Mouse (Mus musculus): ENCODE measurements around the gene Il12rb1. TPM values are rescaled to one million over a fixed set of nuclear protein-coding genes. Genes with fewer than 3 reads are reported as not detected.

Gene Il12rb1
- polyA plus RNA-seq, 1 experiment from 2014 or later, result not detected

DNA sequence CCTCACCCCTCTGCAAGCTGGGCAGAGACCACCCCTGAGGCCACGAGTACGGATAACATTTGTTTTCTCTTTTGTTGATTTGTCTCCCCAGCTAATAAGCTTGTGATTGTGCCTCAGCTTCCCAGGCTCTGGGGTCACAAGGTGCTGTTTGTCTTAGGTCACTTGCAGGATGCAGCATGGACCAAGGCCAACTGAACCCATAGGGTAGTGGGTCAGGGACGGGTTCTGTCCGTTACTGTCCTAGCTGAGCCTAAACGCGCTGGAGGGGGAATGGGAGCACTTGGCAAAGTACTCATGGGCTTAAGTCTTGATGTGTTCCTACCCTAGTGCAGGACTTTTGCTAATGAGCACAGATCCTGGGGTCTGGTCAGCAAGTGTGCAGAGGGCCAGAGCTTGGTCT lies 40.7 kb upstream of the Il12rb1 start:
- H3K36me3 ChIP-seq (replicated peaks), result peaks cover 44% of the 10 kb centered on the region
- ATAC-seq (ENCODE audit: low FRiP score), result no peak
- WGBS, result 82% methylated on average over 6 of the region's 6 CpGs
- H3K27me3 ChIP-seq, result peaks cover 22% of the 10 kb centered on the region
- peaks cover 28% of the 10 kb centered on the region for H3K4me1 ChIP-seq
- H3K4me2 ChIP-seq, result no peak overlapping the region
- H3K9ac ChIP-seq, result no peak overlapping the region
- no peak overlapping the region for H3K4me3 ChIP-seq (replicated peaks)
- no peaks in the 10 kb centered on the region for H3K9me3 ChIP-seq
- no peak overlapping the region for H3K27ac ChIP-seq

- peaks cover 52% of the 10 kb centered on the region for H3K36me3 ChIP-seq (replicated peaks)
- peaks cover 34% of the 10 kb centered on the region for H3K4me1 ChIP-seq
Measured at GRCm38 (mm10) chr8:70768231-70768776, 39.9 kb upstream of the Il12rb1 start.

GRCm38 (mm10) chr8:70768956-70769355 lies 39.3 kb upstream of the Il12rb1 start:
- H3K27ac ChIP-seq, result no peak overlapping the region
- H3K9me3 ChIP-seq, result no peaks in the 10 kb centered on the region
- WGBS, result 85% methylated on average over 16 of the region's 16 CpGs
- peaks cover 22% of the 10 kb centered on the region for H3K27me3 ChIP-seq
- H3K36me3 ChIP-seq (replicated peaks), result peaks cover 59% of the 10 kb centered on the region
- peaks cover 39% of the 10 kb centered on the region for H3K4me1 ChIP-seq
- H3K9ac ChIP-seq, result no peak overlapping the region
- ATAC-seq (ENCODE audit: low FRiP score), result peak; percentile 12
- no peak overlapping the region for H3K4me3 ChIP-seq (replicated peaks)
- H3K4me2 ChIP-seq, result no peak overlapping the region

More at GRCm38 (mm10) chr8:70768231-70768776, 39.9 kb upstream of the Il12rb1 start:
- Histone ChIP-seq H3K4me3 (replicated peaks) (no peak overlapping the region), H3K27ac (no peak overlapping the region), H3K27me3 (peaks cover 22% of the 10 kb centered on the region), H3K9me3 (no peaks in the 10 kb centered on the region), H3K4me2 (no peak overlapping the region), H3K9ac (no peak overlapping the region)
- 94% methylated on average over 32 of the region's 32 CpGs for WGBS
- no peak for ATAC-seq (ENCODE audit: low FRiP score)

- Histone ChIP-seq H3K4me1 (peaks cover 43% of the 10 kb centered on the region), H3K4me2 (no peak overlapping the region), H3K27ac (no peak overlapping the region), H3K36me3 (replicated peaks) (peaks cover 63% of the 10 kb centered on the region), H3K9me3 (no peaks in the 10 kb centered on the region), H3K9ac (no peak overlapping the region), H3K4me3 (replicated peaks) (no peak overlapping the region), H3K27me3 (peaks cover 22% of the 10 kb centered on the region)
- 7% methylated on average over 26 of the region's 26 CpGs for WGBS
- ATAC-seq (ENCODE audit: low FRiP score), result peak; percentile 78
Measured at GRCm38 (mm10) chr8:70769359-70769758, 38.9 kb upstream of the Il12rb1 start.

DNA sequence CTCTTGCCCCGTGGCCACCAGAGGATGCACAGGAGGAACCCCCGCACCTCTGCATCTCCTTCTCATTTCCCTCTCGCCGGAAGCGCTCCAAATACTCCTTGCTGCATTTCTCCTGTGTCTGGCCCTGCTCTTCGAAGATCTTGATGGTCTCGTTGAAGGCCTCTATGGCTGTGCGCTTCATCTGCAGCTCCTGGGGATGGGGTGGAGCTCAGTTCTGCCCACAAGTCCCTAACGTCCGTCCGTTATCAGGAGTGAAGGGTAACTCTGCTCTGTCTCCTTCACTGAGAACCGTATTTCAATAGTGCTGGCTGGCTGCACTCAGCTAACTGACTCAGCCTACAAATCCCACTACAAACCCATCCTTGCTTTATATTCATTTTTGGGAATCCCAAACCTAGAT lies 38.4 kb upstream of the Il12rb1 start:
- Histone ChIP-seq H3K9me3 (no peaks in the 10 kb centered on the region), H3K4me2 (no peak overlapping the region), H3K4me3 (replicated peaks) (no peak overlapping the region), H3K4me1 (peaks cover 48% of the 10 kb centered on the region), H3K9ac (no peak overlapping the region), H3K27ac (no peak overlapping the region), H3K27me3 (peaks cover 22% of the 10 kb centered on the region), H3K36me3 (replicated peaks) (peaks cover 68% of the 10 kb centered on the region)
- WGBS, result 73% methylated on average over 12 of the region's 12 CpGs
- no peak for ATAC-seq (ENCODE audit: low FRiP score)

DNA sequence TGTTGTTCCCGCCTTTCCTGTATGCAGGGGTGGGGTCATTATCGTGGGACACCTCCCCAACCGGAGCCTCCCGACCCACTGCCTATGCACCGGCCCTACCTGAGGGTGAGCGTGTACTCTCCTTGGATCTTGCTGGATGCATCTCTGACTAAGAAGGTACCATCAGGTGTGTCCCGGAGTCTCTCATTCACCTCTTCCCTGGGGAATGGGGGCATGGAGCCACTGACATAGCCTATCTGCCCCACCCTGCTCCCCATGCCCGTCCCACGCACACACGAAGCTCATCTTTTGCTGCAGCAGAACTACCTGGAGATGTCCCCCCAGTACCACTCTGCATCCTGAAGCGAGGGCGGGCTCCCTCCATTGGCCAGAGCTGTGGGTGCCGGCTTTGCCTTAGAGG lies 37.5 kb upstream of the Il12rb1 start:
- no peak overlapping the region; the same call in 1 of the 2 replicates for H3K9ac ChIP-seq
- no peak overlapping the region for H3K4me3 ChIP-seq (replicated peaks)
- H3K27me3 ChIP-seq, result peaks cover 22% of the 10 kb centered on the region
- H3K27ac ChIP-seq, result no peak overlapping the region
- no peak for ATAC-seq (ENCODE audit: low FRiP score)
- 95% methylated on average over 13 of the region's 13 CpGs for WGBS
- peaks cover 70% of the 10 kb centered on the region for H3K36me3 ChIP-seq (replicated peaks)
- H3K4me1 ChIP-seq, result peaks cover 52% of the 10 kb centered on the region
- H3K9me3 ChIP-seq, result no peaks in the 10 kb centered on the region
- no peak overlapping the region for H3K4me2 ChIP-seq

- Histone ChIP-seq H3K27me3 (peaks cover 20% of the 10 kb centered on the region), H3K9ac (no peak overlapping the region), H3K4me3 (replicated peaks) (no peak overlapping the region), H3K4me1 (peaks cover 51% of the 10 kb centered on the region), H3K36me3 (replicated peaks) (peaks cover 70% of the 10 kb centered on the region), H3K27ac (no peak overlapping the region), H3K9me3 (no peaks in the 10 kb centered on the region), H3K4me2 (no peak overlapping the region)
- ATAC-seq (ENCODE audit: low FRiP score), result no peak
- 97% methylated on average over 7 of the region's 7 CpGs for whole genome bisulfite sequencing
Measured at GRCm38 (mm10) chr8:70771217-70771616, 37.0 kb upstream of the Il12rb1 start.

GRCm38 (mm10) chr8:70772075-70772474 lies 36.2 kb upstream of the Il12rb1 start:
- 92% methylated on average over 13 of the region's 13 CpGs for WGBS
- H3K27me3 ChIP-seq, result peaks cover 11% of the 10 kb centered on the region
- H3K4me3 ChIP-seq (replicated peaks), result no peak overlapping the region
- ATAC-seq (ENCODE audit: low FRiP score), result no peak
- peaks cover 43% of the 10 kb centered on the region for H3K4me1 ChIP-seq
- H3K27ac ChIP-seq, result no peak overlapping the region
- H3K36me3 ChIP-seq (replicated peaks), result peaks cover 70% of the 10 kb centered on the region
- H3K4me2 ChIP-seq, result no peak overlapping the region
- H3K9ac ChIP-seq, result no peak overlapping the region
- H3K9me3 ChIP-seq, result no peaks in the 10 kb centered on the region

GRCm38 (mm10) chr8:70772890-70773289 lies 35.4 kb upstream of the Il12rb1 start:
- no peaks in the 10 kb centered on the region for H3K9me3 ChIP-seq
- no peak for ATAC-seq (ENCODE audit: low FRiP score)
- peaks cover 44% of the 10 kb centered on the region for H3K4me1 ChIP-seq
- peaks cover 65% of the 10 kb centered on the region for H3K36me3 ChIP-seq (replicated peaks)
- H3K27me3 ChIP-seq, result peaks cover 5% of the 10 kb centered on the region
- no peak overlapping the region for H3K27ac ChIP-seq
- no peak overlapping the region for H3K4me2 ChIP-seq
- H3K9ac ChIP-seq, result no peak overlapping the region
- 90% methylated on average over 9 of the region's 9 CpGs for WGBS
- H3K4me3 ChIP-seq (replicated peaks), result no peak overlapping the region

GRCm38 (mm10) chr8:70773410-70773809 lies 34.8 kb upstream of the Il12rb1 start:
- Histone ChIP-seq H3K27me3 (0 out of 2 replicates have a peak, but pooled peaks cover 4% of the 10 kb centered on the region), H3K9me3 (no peaks in the 10 kb centered on the region), H3K36me3 (replicated peaks) (peaks cover 60% of the 10 kb centered on the region), H3K9ac (0 out of 2 replicates have a peak overlapping the region, but pooled peaks have one; percentile 36), H3K4me2 (no peak overlapping the region), H3K4me3 (replicated peaks) (0 out of 2 replicates have a peak overlapping the region, but pooled peaks have one; percentile 2), H3K4me1 (peaks cover 49% of the 10 kb centered on the region), H3K27ac (peak overlapping the region; percentile 47; the same call in 1 of the 2 replicates)
- 82% methylated on average over 5 of the region's 5 CpGs for WGBS
- ATAC-seq (ENCODE audit: low FRiP score), result no peak

DNA sequence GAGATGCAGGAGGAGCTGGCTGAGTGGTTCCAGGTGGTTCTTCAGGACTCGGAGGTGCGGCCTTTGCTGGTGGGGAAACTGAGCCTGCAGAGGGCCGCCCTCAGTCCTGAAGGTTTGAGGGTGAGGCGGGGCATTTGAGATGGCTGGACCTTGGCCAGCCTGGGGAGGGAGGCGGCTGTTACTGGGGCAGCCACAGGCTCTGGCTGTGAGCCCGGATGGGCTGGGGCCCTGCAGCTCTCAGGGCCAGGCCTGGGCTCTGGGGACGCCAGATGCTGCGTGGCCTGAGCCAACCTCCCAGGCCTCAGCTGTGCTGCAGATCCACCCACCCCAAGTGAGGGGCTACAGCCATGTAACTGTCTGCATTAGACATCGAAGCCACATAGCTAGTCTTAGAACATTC lies 34.4 kb upstream of the Il12rb1 start:
- WGBS, result 82% methylated on average over 9 of the region's 9 CpGs
- 0 out of 2 replicates have a peak, but pooled peaks cover 4% of the 10 kb centered on the region for H3K27me3 ChIP-seq
- 0 out of 2 replicates have a peak overlapping the region, but pooled peaks have one; percentile 2 for H3K4me3 ChIP-seq (replicated peaks)
- 0 out of 2 replicates have a peak overlapping the region, but pooled peaks have one; percentile 36 for H3K9ac ChIP-seq
- H3K27ac ChIP-seq, result peak overlapping the region; percentile 47; the same call in 1 of the 2 replicates
- peaks cover 56% of the 10 kb centered on the region for H3K36me3 ChIP-seq (replicated peaks)
- no peaks in the 10 kb centered on the region for H3K9me3 ChIP-seq
- H3K4me2 ChIP-seq, result no peak overlapping the region; the same call in 1 of the 2 replicates
- peaks cover 48% of the 10 kb centered on the region for H3K4me1 ChIP-seq
- no peak for ATAC-seq (ENCODE audit: low FRiP score)

DNA sequence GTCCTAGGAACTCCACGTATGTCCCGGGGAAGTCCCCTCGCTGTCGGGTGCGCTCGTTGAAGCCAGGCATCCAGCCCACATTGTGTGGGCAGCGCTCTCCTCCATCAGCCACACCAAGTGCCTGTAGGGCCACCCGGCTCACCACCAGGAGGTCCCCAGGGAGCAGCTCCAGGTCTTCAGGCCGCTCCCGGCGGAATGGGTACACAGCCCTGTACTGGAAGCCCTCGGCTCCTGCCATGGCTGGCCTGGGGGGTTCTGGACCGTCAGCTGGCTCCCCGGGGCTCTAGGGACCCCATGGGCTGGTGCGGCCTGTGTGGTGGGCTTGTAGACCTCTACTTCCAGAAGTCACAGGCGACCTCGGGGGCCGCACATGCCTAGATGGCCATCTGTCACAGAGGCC lies 33.5 kb upstream of the Il12rb1 start:
- no peak for ATAC-seq (ENCODE audit: low FRiP score)
- Histone ChIP-seq H3K9ac (peak overlapping the region; percentile 96; the same call in 1 of the 2 replicates), H3K27me3 (0 out of 2 replicates have a peak, but pooled peaks cover 4% of the 10 kb centered on the region), H3K9me3 (no peaks in the 10 kb centered on the region), H3K4me1 (peaks cover 43% of the 10 kb centered on the region), H3K4me3 (replicated peaks) (no peak overlapping the region), H3K4me2 (no peak overlapping the region), H3K27ac (no peak overlapping the region), H3K36me3 (replicated peaks) (peaks cover 61% of the 10 kb centered on the region)
- WGBS, result 95% methylated on average over 18 of the region's 18 CpGs

- 93% methylated on average over 5 of the region's 5 CpGs for WGBS
- H3K4me3 ChIP-seq (replicated peaks), result peak overlapping the region; percentile 84
- ATAC-seq (ENCODE audit: low FRiP score), result no peak
- H3K27ac ChIP-seq, result no peak overlapping the region
- H3K4me2 ChIP-seq, result peak overlapping the region; percentile 84
- H3K4me1 ChIP-seq, result peaks cover 43% of the 10 kb centered on the region
- H3K9ac ChIP-seq, result peak overlapping the region; percentile 96
- no peaks in the 10 kb centered on the region for H3K9me3 ChIP-seq
- 0 out of 2 replicates have a peak, but pooled peaks cover 4% of the 10 kb centered on the region for H3K27me3 ChIP-seq
- peaks cover 63% of the 10 kb centered on the region for H3K36me3 ChIP-seq (replicated peaks)
Measured at GRCm38 (mm10) chr8:70775227-70775626, 33.0 kb upstream of the Il12rb1 start.

Data from forebrain, embryonic 12.5 days (tissue).